Mouse (Mus musculus) brain, embryonic 14.5 days (tissue): ENCODE data around the gene Ubash3b. TPM values are rescaled to one million over a fixed set of nuclear protein-coding genes. Genes with fewer than 3 reads are reported as not detected.

ENCODE experiments used
- DNase-seq: peaks from one replicate; pipeline ENCODE4 v3.0.0-alpha.2; 2011; ENCODE audit warnings: low read depth
- CTCF ChIP-seq: fragments of 200-500 bp; IDR thresholded peaks from 2 replicates; pipeline ENCODE4 v1.5.1; 2012; ENCODE audit warnings: inconsistent platforms, mild to moderate bottlenecking, moderate library complexity, borderline replicate concordance; ENCODE audit not compliant: insufficient read depth, insufficient read length; ENCODE audit errors: extremely low read depth
- POLR2A ChIP-seq: fragments of 200-500 bp; IDR thresholded peaks from 2 replicates; pipeline ENCODE4 v1.6.1; 2012; ENCODE audit warnings: mild to moderate bottlenecking, inconsistent platforms, borderline replicate concordance; ENCODE audit not compliant: poor library complexity, insufficient read depth, insufficient read length, severe bottlenecking; ENCODE audit errors: extremely low read depth
- polyA plus RNA-seq: library from polyadenylated mRNA; depleted of rRNA; stranded (reverse); fragments of >200 nt; gene quantifications from 2 replicates; pipeline ENCODE4 v1.2.3, GENCODE M21; 2012

The Ubash3b gene
- polyA plus RNA-seq, 1 experiment = 16.3 TPM

DNA sequence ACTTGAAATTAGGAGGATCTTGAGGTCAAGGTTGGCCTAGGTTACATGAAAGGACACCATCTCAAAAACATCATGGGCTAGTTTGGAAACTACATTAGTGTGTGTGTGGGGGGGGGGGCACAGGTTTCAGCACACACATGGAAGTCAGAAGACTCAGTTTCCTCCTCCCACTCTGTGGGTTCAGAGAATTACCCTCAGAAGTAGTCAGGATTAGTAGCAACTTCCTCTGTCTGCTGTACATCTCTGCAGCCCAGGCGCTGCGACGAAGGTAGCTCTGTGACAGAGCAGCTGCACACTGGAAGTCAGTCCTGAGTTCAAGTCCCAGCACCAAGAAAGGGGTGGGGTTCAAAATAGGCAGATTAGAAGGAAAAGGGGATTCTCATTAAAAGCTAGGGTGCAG, 32.2 kb downstream of the Ubash3b start:
- DNase-seq = no peak
- TF ChIP-seq POLR2A = no peak
- TF ChIP-seq CTCF = no peak

DNA sequence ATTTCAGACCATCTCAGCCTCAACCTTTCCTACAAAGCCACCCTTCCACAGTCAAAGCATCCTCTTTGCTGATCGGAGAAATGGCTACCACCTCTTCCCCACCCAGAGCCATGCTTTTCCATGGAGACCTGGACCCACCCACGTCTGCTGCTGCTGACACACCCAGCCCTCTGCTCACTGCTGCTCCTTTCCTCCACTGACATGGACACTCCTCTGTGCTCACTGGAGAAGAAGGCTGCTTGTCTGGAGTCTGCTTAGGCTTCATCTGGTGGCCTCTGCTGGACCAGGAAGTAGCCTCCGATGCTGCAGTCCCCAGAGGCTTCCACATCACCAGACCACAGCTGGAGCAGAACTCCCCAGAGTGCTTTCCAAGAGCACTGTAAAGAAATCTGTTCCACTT, 34.8 kb downstream of the Ubash3b start:
- DNase-seq = no peak
- no peak for TF ChIP-seq POLR2A
- no peak for TF ChIP-seq CTCF

DNA sequence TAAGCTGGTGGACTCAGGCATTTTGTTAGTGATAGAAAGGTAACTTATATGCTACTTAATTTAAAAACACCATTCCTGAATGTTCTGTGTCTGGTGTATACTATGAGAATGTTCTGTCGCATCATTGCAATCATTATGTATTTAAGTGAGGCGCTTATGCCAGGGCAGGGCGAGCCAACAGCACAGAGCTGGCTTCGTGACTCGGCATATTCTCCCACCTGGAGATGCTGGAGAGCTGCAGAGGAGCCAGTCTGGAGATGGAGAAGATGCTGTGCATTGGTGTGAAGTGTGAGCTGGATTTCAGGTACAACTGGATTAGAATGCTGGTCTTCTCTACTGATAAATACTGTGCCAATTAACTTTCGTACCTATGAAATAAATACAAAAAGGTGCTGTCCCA, 37.2 kb downstream of the Ubash3b start:
- DNase-seq = no peak
- TF ChIP-seq CTCF = no peak
- TF ChIP-seq POLR2A = no peak

DNA sequence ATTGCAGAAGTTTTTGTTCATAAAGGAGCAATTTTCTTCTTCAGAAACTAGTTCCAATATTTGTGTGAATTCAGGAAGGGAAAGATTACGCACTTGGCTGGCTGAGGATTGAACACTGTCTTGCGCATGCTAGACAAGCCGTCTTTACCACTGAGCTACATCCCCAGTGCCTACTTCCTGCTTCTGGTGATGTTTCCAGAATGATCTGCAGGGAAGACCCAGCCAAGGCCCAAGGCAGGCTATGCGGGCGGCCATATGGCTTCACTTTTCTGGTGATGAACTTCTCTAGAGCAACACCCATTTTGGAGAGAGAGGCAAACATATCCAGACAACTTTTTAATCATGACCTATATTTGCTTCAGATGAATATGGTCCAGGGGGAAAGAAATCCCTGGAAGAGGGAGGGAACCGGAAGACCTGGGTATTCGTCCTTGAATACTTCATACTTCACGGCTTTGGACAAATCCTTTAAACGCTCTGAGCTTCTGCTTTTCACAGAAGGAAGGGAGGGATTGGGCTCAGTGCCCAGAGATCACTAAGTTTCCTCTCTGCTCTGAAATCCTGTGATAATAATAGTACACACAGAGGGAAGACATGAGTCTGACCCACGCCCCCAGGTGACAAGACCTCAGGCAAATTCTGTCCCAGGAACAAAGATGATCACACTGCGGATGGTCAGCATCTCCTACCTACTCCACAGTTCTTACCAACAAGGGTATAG, 38.9 kb downstream of the Ubash3b start:
- DNase-seq = peak; percentile 49
- no peak for TF ChIP-seq POLR2A
- TF ChIP-seq CTCF = no peak

DNA sequence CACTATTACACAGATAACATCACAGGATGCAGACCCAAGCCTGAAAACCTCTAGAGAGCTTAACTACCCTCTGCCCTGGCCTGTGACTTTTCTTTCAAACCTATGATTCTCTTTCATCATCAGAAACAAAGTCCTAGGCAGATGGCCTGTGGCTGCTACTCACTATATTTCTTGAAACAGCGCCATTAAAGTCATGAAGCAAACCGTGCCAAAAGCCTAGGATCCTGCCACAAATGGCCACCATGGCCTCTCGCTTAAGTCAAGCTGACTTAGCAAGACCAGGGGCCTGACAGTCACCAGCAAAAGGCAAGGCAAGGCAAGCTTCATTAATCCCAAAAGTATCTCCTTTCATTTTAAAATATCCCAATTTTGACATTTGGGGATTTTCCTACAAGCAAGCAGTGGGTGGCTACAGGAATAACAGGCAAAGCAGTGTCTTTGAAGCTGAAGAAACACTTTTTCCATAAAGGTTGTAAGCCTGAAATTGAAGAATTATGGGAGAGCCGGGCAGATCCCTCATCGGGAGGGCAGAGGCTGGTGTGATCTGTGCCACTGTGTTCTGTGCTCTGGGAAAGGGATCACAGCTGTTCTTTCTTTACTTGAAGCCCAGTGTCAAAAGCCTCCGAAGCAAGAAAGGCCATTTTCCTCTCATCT, 39.7 kb downstream of the Ubash3b start:
- no peak for TF ChIP-seq CTCF
- no peak for TF ChIP-seq POLR2A
- no peak for DNase-seq

DNA sequence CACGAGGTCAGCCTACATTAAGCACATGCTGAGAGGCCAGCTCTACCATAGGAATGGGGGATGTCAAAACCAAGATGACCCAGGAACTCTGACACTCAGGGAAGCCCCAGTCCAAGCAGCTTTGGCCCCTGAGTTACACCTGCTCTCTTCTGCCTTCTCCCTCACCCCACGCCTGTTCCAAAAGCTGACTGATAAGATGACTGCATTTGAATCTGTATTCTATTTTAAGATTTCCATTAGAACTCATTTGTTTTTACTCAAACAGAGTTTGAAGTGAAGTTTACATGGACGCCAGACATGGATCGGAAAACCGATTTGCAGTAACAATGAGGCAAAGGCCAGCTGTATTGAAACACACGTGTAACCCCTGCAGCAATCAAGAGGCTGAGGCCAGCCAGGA, 41.5 kb downstream of the Ubash3b start:
- no peak for DNase-seq
- TF ChIP-seq CTCF (no peak), POLR2A (no peak)

DNA sequence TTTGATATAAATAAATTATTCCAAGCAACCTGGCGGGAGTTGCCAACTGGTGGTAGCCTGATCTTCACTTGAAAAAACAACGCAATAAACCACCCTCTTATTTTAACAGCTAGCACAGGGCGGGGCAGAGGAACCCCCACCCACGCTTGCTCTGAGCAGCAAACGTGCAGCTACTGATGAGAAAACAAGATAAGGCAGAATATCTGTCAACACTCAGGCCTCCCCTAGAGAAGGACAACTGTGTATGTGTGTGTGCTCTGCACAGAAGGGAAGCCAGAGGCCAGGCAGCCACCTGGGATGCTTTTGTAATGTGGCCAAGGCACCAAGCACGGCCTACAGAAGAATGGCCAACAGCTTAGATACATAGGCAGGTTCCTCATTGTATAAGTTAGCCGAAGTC, 43.4 kb downstream of the Ubash3b start:
- TF ChIP-seq POLR2A (no peak), CTCF (no peak)
- no peak for DNase-seq

DNA sequence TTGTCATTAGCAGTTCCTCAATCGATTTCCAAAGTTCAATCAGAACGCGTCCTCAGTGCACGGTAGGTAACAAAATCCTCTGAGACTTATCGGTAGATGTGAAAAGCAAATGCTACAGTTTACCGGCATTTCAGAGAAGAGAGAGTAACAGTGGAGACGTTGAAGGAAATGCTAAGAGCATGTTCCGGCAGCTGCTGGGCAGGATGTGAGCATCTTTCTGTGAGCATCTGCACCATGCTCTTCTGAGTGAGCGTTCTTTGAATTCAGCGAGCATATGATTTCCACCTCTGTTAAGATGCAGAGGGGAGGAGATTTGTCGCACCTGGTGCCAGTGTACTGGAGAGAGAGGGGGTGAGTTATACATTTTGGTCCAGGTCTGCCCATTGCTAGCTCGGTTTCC, 45.4 kb downstream of the Ubash3b start:
- no peak for DNase-seq
- TF ChIP-seq POLR2A (no peak), CTCF (no peak)

DNA sequence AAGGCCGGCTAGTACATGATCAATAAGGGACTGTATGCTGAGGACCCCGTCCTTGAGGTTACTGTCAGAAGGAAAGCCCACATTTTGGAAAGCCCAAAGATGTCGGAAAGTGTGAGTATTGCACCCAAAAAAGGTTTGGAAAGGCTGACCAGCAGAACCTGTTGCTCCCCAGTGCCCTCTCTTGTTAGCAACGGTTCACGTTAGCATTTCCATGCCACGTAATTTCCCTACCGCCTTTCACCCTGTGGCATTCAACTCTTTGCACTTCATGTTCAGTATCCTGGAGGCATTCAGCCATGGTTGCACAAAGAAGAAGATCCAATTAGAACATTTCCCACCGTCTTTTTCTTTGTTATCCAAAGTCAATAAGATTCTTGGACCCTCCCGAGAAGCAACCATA, 47.1 kb downstream of the Ubash3b start:
- no peak for DNase-seq
- no peak for TF ChIP-seq POLR2A
- no peak for TF ChIP-seq CTCF

DNA sequence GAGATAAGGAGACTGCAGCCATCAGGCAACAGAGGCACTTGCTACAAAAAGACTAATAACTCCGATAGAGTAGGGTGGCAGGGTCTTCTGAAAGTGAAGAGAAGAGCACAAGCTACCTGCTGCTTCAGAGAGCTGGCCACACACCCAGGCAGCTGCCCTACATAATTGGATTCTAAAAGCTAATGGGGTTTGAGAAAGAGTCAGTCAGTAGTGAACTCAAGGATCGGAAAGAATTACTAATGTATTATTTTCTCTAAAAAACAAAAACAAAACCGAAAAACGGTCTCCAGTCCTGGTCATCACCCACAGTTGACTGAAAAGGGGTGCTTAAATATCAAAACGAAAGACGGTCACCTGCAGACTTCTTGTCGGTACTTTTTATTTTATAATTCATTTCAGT, 51.7 kb downstream of the Ubash3b start:
- no peak for DNase-seq
- TF ChIP-seq CTCF = no peak
- TF ChIP-seq POLR2A = no peak

DNA sequence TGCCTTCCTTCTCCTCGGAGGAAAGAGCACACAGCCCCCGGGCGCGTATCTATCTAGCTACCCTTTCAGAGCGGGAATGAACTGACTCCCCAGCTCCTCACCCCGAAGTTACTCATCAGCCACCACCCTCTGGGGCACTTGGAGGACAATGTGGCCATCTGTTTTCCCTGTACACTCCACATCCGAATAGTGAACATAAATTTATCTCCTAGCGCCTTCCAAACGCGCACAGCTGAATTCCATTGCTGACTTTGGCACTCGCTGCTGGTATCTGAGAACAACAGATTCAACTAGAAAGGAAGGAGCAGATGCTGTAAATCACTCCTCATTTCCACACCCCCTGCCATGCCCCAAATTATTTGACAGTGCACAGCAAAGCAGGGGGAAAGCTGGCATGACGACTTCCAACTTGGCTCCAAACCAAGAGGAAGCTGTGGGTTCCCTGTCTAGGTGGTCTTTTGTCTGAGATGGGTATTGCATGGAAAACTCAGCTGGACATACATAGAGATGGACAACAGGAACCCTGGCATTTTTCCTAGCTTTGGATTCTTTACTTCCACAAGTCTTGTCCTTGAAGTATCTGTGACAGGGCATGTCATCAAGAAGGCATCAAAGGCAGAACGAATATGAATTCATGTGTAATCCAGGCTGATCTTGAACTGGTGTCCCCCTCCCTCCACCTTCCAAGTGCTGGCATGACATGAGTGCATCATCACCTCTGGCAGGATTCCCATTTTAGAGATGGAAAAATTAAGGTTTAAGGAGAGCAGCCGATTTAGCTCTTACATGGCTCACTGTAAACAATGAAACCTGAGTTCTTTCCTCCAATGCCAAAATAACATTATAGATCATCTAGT, 52.9 kb downstream of the Ubash3b start:
- TF ChIP-seq POLR2A (no peak), CTCF (no peak)
- DNase-seq = peak; percentile 89

DNA sequence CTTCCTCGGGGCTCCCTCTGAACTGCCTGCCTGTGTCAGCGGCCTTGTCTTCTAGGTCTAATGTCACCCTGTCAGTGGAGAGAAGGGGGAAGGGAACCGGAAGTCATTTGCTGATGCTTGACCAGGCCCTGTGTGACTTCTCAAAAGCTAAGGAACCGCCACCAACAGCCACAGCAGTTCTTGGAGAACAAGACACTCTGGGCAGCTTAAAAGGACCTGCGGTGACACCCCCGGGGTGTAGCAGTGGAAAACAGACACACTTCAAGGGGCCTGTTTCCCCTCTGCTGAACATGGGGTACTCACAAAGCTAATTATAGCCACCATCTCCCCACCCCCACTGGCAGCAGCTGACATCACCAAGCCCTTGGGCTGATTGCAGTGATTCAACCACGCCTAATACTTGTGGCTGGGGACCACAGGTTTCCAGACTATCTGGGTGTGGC, 56.3 kb downstream of the Ubash3b start:
- TF ChIP-seq CTCF (no peak), POLR2A (no peak)

DNA sequence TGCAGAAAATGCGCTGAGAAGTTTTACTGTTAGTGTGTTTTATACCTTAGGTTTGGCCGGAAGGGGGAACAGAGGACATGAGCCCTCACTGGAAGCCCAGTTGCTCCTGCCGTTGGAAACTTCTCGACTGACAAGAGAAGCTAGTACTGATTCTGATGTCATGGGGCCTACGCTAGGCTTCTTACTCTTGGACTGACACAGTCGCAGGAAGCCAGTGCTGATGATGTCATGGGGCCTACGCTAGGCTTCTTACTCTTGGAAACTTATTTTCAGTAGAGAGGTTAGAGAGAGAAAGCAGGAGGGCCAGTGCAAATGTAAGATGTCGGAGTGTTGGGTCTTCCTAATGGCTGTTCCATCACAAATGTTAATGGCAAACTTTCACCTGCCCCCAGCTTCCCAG, 57.8 kb downstream of the Ubash3b start:
- TF ChIP-seq POLR2A (no peak), CTCF (no peak)
- DNase-seq = no peak

More for the DNA sequence above, 56.3 kb downstream of the Ubash3b start:
- no peak for DNase-seq
